Mouse (Mus musculus): Measurements from ENCODE around the gene Gm28042. TPM values are rescaled to one million over a fixed set of nuclear protein-coding genes. Genes with fewer than 3 reads are reported as not detected.

Gm28042 gene
- 3.1 and 3.8 TPM in 2 replicates for polyA plus RNA-seq (2012; rRNA removed)

- peak; percentile 73 for DNase-seq (ENCODE audit: low read depth, low spot score)
Observed at GRCm38 (mm10) chr2:120026984-120027949, at the start of gene Gm28042, which contains the start of gene Jmjd7. TSS of gene Gm28042 (plus strand) at chr2:120027493. TSS of gene Jmjd7 (plus strand) at chr2:120027483.

GRCm38 (mm10) chr2:119980343-119980986 lies 46.8 kb upstream of the Gm28042 start:
- WGBS, result 80% methylated on average over 7 of the region's 7 CpGs
- no peak for DNase-seq (ENCODE audit: low read depth, low spot score)

More at GRCm38 (mm10) chr2:120026984-120027949, at the start of gene Gm28042, which contains the start of gene Jmjd7:
- 6% methylated on average over 50 of the region's 50 CpGs for WGBS

GRCm38 (mm10) chr2:119981631-119982030 lies 45.7 kb upstream of the Gm28042 start:
- 84% methylated on average over 2 of the region's 2 CpGs for WGBS
- DNase-seq (ENCODE audit: low read depth, low spot score), result no peak

DNA sequence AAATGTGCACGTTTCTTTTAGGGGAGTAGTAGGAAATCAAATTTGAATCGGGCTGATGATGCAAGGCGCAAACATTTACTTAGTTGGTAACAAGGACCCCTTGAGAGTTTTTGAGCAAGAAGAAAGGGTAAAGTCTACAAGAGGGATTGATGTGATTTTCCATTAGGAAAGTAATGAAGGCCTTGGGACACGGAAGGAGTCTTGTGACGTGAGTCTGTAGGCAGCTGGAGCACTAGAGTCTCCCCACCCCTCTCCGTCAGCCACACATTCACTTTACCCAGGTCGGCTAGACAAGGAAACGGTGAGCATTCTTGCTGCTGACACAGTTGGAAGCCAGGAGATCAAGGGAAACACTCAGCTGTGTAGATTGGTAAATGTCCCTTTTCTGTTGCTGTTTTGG lies 41.4 kb upstream of the Gm28042 start:
- no peak for DNase-seq (ENCODE audit: low read depth, low spot score)
- 72% methylated on average over 8 of the region's 8 CpGs for WGBS

DNA sequence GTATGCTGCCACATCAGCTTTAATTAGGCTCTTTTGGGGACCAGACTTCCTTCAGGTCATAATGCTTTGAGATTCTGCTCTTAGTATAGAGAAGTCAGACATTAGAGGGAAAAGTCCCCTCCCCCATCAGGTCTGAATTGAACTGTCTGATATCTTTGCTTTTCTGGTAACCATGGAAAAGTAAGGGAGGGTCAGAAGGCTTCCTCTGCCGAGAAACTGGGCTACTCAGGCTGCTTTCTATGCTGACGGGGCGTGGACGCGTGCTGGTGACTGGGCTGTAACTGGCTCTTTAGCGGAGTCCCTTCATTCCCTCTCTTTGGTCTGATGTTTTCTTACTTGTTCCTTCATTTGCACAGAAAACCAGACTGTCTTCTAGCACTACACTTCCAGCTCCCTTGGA lies 40.9 kb upstream of the Gm28042 start:
- 64% methylated on average over 6 of the region's 6 CpGs for WGBS

GRCm38 (mm10) chr2:119987441-119987840 lies 39.9 kb upstream of the Gm28042 start:
- DNase-seq (ENCODE audit: low read depth, low spot score), result no peak
- WGBS, result 97% methylated on average over 2 of the region's 2 CpGs

More for the DNA sequence above, 40.9 kb upstream of the Gm28042 start:
- DNase-seq (ENCODE audit: low read depth, low spot score), result no peak

GRCm38 (mm10) chr2:119988952-119989351 lies 38.3 kb upstream of the Gm28042 start:
- DNase-seq (ENCODE audit: low read depth, low spot score), result no peak
- WGBS, result 75% methylated on average over 4 of the region's 4 CpGs

GRCm38 (mm10) chr2:119990881-119991280 lies 36.4 kb upstream of the Gm28042 start:
- WGBS, result 54% methylated on average over 6 of the region's 6 CpGs
- no peak for DNase-seq (ENCODE audit: low read depth, low spot score)

- WGBS, result 61% methylated on average over 2 of the region's 2 CpGs
Observed at GRCm38 (mm10) chr2:119992349-119992748, 34.9 kb upstream of the Gm28042 start.

GRCm38 (mm10) chr2:119993515-119993914 lies 33.8 kb upstream of the Gm28042 start:
- no peak for DNase-seq (ENCODE audit: low read depth, low spot score)
- 25% methylated on average over 2 of the region's 2 CpGs for WGBS

More at GRCm38 (mm10) chr2:119992349-119992748, 34.9 kb upstream of the Gm28042 start:
- DNase-seq (ENCODE audit: low read depth, low spot score), result no peak

GRCm38 (mm10) chr2:119994839-119995238 lies 32.5 kb upstream of the Gm28042 start:
- whole genome bisulfite sequencing, result 91% methylated on average over 6 of the region's 6 CpGs
- no peak for DNase-seq (ENCODE audit: low read depth, low spot score)

- WGBS, result 31% methylated on average over 9 of the region's 9 CpGs
- no peak for DNase-seq (ENCODE audit: low read depth, low spot score)
Observed at GRCm38 (mm10) chr2:119995391-119996281, 31.7 kb upstream of the Gm28042 start.

GRCm38 (mm10) chr2:119997354-119997753 lies 29.9 kb upstream of the Gm28042 start:
- 75% methylated on average over 4 of the region's 4 CpGs for WGBS
- no peak for DNase-seq (ENCODE audit: low read depth, low spot score)

DNA sequence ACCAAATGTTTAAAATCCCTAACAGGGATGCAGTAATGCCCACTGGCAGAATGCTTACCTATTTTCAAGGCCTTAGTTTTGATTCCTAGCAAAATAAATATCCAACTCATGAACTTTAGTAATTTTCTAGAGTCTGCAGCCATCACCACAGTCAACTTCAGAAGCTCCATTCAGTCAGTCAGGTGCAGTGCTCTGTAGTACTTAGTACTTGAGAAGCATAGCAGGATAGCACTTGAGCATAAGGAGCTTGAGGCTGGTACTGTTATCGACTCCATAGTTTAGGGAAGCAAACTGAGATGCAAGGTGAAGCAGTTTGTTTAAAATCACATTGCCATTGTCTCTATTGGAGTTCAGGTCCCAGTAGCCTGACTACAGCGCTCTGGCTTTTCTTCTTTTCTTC lies 27.6 kb upstream of the Gm28042 start:
- no peak for DNase-seq (ENCODE audit: low read depth, low spot score)
- WGBS, result 93% methylated on average over 2 of the region's 2 CpGs

GRCm38 (mm10) chr2:120000882-120001584 lies 26.3 kb upstream of the Gm28042 start:
- 60% methylated on average over 3 of the region's 3 CpGs for WGBS
- DNase-seq (ENCODE audit: low read depth, low spot score), result no peak

DNA sequence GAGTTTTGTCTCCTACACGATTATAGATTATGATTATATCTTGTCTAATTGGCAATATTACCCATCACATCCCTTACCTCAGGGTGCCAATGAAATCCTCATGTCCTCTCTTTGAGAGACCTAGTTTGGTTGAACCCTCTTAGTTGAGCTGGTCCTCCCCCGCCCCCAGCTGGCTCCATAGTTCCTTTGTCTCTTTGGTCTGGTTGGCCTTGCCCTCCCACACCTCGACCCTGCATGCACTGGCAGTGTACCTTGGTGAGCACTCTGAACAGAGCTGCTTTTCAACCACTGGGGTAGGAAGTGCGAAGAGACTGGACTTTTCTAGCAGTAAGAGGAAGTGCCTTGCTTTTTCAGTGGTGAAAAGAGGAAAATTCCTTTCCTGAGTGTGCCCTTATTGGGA lies 25.3 kb upstream of the Gm28042 start:
- 71% methylated on average over 4 of the region's 4 CpGs for WGBS
- no peak for DNase-seq (ENCODE audit: low read depth, low spot score)

DNA sequence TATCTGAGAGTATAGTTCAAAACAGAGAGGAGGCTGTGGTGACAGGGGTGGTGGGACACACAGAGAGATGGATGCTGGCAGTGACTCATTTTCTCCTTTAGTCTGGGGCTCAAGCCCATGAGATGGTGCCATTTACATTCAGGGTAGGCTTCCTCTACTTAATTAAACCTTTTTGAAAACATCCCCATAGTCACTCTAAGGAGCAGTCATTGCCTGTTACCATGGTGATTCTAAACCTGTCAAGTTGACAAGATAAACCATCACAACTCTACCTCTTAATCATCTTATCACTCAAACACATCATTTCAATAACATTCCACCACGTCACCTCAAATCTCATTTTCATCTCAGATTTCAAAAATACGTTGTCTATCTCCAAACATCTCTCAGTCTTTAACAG lies 23.3 kb upstream of the Gm28042 start:
- 91% methylated on average over 2 of the region's 2 CpGs for WGBS
- DNase-seq (ENCODE audit: low read depth, low spot score), result no peak

DNA sequence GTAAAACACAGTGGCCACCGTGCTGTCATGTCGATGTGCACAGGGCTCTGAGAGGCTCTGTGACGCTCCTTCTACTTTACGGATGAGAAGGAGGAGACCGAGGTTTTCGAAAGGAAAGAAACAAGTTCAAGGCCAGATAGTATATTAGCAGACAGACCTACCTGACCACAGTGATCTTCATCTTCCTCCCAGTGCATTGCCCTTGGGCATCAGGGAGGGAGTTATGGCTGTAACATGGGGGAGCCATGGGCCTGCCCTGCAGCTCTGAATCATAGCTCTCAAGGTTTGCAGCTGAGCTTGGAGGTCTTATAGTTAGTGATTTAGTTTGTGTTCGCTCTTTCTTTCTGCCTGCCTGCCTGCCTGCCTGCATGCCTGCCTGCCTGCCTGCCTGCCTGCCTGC lies 20.6 kb upstream of the Gm28042 start:
- no peak for DNase-seq (ENCODE audit: low read depth, low spot score)
- 93% methylated on average over 7 of the region's 7 CpGs for WGBS

- no peak for DNase-seq (ENCODE audit: low read depth, low spot score)
- 69% methylated on average over 4 of the region's 4 CpGs for WGBS
Observed at GRCm38 (mm10) chr2:120007680-120008210, 19.5 kb upstream of the Gm28042 start.

Data from large intestine, adult 2 months (tissue).